Mouse (Mus musculus): ENCODE data around the gene Nup88.

Nup88 gene

GRCm38 (mm10) chr11:70969821-70970559 lies at the start of gene Nup88, which contains the start of gene Rpain:
Gene Nup88, minus strand, starts transcription at chr11:70969973.
Gene Rpain, plus strand, starts transcription at chr11:70970213.
- peak; percentile 97 for DNase-seq

- no peak for DNase-seq
Observed at GRCm38 (mm10) chr11:71018416-71019200, 48.8 kb upstream of the Nup88 start.

GRCm38 (mm10) chr11:71017051-71017450 lies 47.3 kb upstream of the Nup88 start:
- no peak for DNase-seq

- DNase-seq, result peak; percentile 75
Observed at GRCm38 (mm10) chr11:71012743-71013142, 43.0 kb upstream of the Nup88 start.

- DNase-seq, result peak; percentile 45
Observed at GRCm38 (mm10) chr11:71008321-71008720, 38.5 kb upstream of the Nup88 start.

GRCm38 (mm10) chr11:71007831-71008230 lies 38.1 kb upstream of the Nup88 start:
- DNase-seq, result peak; percentile 60

- DNase-seq, result no peak
Observed at GRCm38 (mm10) chr11:71007026-71007425, 37.3 kb upstream of the Nup88 start.

- DNase-seq, result no peak
Observed at GRCm38 (mm10) chr11:71005046-71005445, 35.3 kb upstream of the Nup88 start.

- peak; percentile 99 for DNase-seq
Observed at GRCm38 (mm10) chr11:71004316-71004773, 34.6 kb upstream of the Nup88 start, which contains the start of gene Dhx33. Gene Dhx33, minus strand, starts transcription at chr11:71004437.

- DNase-seq, result peak; percentile 48
Observed at GRCm38 (mm10) chr11:71003611-71004315, 34.0 kb upstream of the Nup88 start.

GRCm38 (mm10) chr11:71001167-71001566 lies 31.4 kb upstream of the Nup88 start:
- no peak for DNase-seq

- peak; percentile 95 for DNase-seq
Observed at GRCm38 (mm10) chr11:70982557-70983228, 12.9 kb upstream of the Nup88 start, which contains the start of gene C1qbp. Gene C1qbp, minus strand, starts transcription at chr11:70983026.

GRCm38 (mm10) chr11:70982030-70982429 lies 12.3 kb upstream of the Nup88 start:
- no peak for DNase-seq

GRCm38 (mm10) chr11:70980751-70981510 lies 11.2 kb upstream of the Nup88 start:
- no peak for DNase-seq

- no peak for DNase-seq
Observed at GRCm38 (mm10) chr11:70980232-70980631, 10.5 kb upstream of the Nup88 start.

GRCm38 (mm10) chr11:70977293-70977692 lies 7.5 kb upstream of the Nup88 start:
- DNase-seq, result no peak

GRCm38 (mm10) chr11:70975193-70975592 lies 5.4 kb upstream of the Nup88 start:
- no peak for DNase-seq

GRCm38 (mm10) chr11:70973947-70974346 lies 4.2 kb upstream of the Nup88 start:
- peak; percentile 11 for DNase-seq

- no peak for DNase-seq
Observed at GRCm38 (mm10) chr11:70972586-70972985, 2.8 kb upstream of the Nup88 start.

- DNase-seq, result peak; percentile 67
Observed at GRCm38 (mm10) chr11:70970560-70971540, 1.1 kb upstream of the Nup88 start.
